Comparison of ENCODE assay signal across 17 mouse cellular contexts in the genomic region with DNA sequence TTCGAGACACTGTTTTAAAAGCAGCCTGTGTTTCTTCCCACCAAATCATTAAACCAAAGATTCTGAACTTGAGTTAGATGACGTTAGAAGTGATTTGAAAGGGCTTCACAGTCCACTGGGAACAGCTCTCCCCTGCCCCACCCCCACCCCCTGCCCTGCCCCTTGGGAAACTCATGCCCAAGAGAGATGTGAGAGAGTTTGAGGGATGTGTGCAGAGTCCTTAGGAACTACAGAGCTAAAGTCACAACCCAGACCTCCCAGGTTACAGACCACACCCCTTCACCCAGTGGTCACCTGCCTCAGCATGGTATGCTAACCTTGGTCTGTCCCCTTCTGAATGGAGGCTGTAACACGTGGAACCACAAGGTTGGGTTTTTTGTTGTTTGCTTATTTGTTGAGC.
"Had no signal": no experiment of that assay in that cellular context is flagged by ENCODE, and none has a peak within 500 bp of the region (broad histone marks: within the 10 kb centered on the region; RNA-seq: fewer than 3 reads in every experiment).

No protein-coding gene starts in this region.

- H3K9me3 ChIP-seq: lung, embryonic 15.5 days; megakaryocyte, embryonic 14.5 days; midbrain, embryonic 13.5 days; midbrain, embryonic 15.5 days; neural tube, embryonic 12.5 days; stomach, embryonic 15.5 days had no signal

- H3K27ac ChIP-seq: lung, embryonic 15.5 days; macrophage; midbrain, embryonic 13.5 days; midbrain, embryonic 15.5 days; neural tube, embryonic 12.5 days; stomach, embryonic 15.5 days; stomach, postnatal 0 days had no signal

- H3K36me3 ChIP-seq: lung, embryonic 15.5 days; midbrain, embryonic 13.5 days; midbrain, embryonic 15.5 days; neural tube, embryonic 12.5 days; stomach, embryonic 15.5 days had no signal

- H3K4me1 ChIP-seq: lung, embryonic 15.5 days; midbrain, embryonic 13.5 days; midbrain, embryonic 15.5 days; neural tube, embryonic 12.5 days; stomach, embryonic 15.5 days had no signal

- H3K9ac ChIP-seq: lung, embryonic 15.5 days; midbrain, embryonic 13.5 days; midbrain, embryonic 15.5 days; neural tube, embryonic 12.5 days; stomach, embryonic 15.5 days had no signal

- ATAC-seq: lung, postnatal 0 days; midbrain, embryonic 13.5 days; midbrain, embryonic 15.5 days had no signal

- H3K4me3 ChIP-seq: lung, embryonic 15.5 days; megakaryocyte, embryonic 14.5 days; midbrain, embryonic 13.5 days; midbrain, embryonic 15.5 days; neural tube, embryonic 12.5 days; stomach, embryonic 15.5 days had no signal

- H3K27me3 ChIP-seq: lung, embryonic 15.5 days; midbrain, embryonic 13.5 days; midbrain, embryonic 15.5 days; neural tube, embryonic 12.5 days; stomach, embryonic 15.5 days had no signal

- DNase-seq: lung, adult 2 months; lung, postnatal 14 days; lung, postnatal 36 days; right cerebral cortex, postnatal 14 days; thymus, adult 2 months; thymus, postnatal 25 days; thymus, postnatal 4 days had no signal

- H3K4me2 ChIP-seq: lung, embryonic 15.5 days; midbrain, embryonic 11.5 days; midbrain, embryonic 13.5 days; midbrain, embryonic 15.5 days; neural tube, embryonic 12.5 days; stomach, embryonic 15.5 days had no signal
